Mouse (Mus musculus) hematopoietic stem cell, adult 5-6 weeks (primary cell): ENCODE results near the gene Sipa1l3. TPM values are rescaled to one million over a fixed set of nuclear protein-coding genes. Genes with fewer than 3 reads are reported as not detected.

ENCODE experiments used
- ATAC-seq, 2 experiments: fragments of 125-278 bp in 1 of 2; replicated peaks in 1 of 2; 2 replicates each; pipeline ENCODE4 v1.8.0; 2016 to 2017; ENCODE audit warnings: inconsistent platforms in 2 of 2, mild to moderate bottlenecking in 2 of 2, moderate number of reproducible peaks in 2 of 2, low read depth in 1 of 2, moderate TSS enrichment in 1 of 2; ENCODE audit not compliant: low FRiP score in 2 of 2, poor library complexity in 2 of 2, severe bottlenecking in 2 of 2, insufficient read depth in 1 of 2, low TSS enrichment in 1 of 2
- total RNA-seq: library from RNA; stranded (forward); fragments of 172-1452, 232-1000 nt; gene quantifications from 2 replicates; pipeline ENCODE4 v1.2.3, GENCODE M21; 2017

The Sipa1l3 gene
- total RNA-seq, 1 experiment from 2014 or later: 15.5 TPM

DNA sequence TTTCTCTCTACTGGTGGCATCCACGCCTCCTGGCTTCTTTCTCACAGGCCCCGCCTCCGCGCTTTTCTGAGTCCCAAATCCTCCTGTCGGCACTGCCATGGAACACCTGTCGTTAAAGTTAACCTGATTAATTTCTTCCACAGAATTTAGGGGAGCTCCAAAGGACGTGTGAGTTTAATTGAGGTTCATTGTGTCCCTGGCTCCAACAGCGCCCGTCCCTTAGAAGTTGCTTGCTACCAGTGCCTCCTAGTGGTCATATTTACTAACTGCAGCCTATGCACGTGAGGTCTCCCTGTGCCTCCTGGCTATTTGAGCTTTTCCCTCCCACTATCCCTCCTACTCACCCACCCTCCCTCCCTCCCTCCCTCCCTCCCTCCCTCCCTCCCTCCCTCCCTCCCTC is 221.4 kb downstream of the Sipa1l3 start:
- peak; percentile 68 to 72; a peak in 3 of 4 replicates for ATAC-seq

DNA sequence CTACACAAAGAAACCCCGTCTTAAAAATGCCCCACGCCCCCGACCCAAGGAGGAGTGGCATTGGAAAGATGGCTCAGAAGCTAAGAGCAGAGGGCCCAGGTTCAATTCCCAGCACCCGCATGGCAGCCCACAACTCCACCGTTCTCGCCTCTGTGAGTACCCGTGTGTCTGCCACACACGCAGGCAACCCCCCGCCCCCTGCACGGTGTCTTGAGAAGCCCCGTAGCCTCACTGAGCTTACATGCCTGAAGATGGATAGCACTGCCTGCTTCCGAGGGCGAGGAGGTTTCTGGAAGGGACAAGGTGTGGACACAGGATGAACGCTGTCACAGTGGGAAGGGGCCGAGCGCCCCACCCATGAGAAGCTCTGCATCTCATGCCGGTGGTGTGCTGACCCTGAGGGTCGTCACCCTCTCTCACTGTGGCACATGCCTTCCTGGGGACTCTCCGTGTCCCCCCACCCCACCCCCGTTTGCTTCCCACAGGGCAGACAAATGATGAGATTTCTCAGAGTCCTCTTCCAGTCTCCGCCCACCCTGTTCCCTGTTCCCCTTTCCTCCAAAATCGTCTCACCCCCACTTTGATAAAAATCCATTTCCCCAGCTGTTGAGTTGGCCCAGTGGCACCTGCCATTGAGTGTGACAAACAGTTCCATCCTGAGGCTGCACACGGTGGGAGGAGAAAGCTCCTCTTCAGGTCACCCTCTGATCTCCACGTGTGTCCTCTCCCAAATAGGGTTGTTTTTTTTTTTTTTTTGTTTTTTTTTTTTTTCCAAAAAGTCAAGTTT is 222.4 kb downstream of the Sipa1l3 start:
- ATAC-seq: no peak

DNA sequence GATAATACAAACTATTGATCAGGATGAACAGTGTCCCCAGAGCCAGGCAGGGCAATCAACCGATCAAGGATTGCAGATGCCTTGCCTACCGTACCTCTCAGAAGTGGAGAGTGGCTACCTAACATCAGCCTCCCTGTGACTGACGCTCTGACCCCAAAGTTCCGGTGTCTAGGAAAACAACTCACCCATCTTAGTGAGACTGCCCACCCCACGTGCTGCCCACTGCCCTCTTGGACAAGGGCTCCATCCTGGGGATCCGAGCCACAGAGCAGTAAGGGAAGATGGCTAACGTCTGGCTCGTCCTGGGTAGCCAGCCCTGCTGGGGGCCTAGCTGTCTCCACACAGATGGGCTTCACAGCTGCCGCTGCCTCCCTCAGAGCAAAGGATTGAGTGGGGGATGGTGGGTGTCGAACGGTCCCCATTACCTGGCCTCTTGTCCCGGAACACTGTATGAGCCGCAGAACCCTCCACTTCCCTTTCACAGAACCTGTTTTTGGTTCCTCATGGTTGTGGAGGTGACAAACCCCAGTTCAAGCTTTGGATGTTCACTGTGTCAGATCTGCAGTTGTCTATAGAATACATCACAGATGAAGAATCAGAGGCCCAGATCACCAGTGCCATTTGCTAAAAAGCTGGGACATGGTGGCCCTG is 224.2 kb downstream of the Sipa1l3 start:
- ATAC-seq: peak; percentile 23 to 31; a peak in 2 of 4 replicates

DNA sequence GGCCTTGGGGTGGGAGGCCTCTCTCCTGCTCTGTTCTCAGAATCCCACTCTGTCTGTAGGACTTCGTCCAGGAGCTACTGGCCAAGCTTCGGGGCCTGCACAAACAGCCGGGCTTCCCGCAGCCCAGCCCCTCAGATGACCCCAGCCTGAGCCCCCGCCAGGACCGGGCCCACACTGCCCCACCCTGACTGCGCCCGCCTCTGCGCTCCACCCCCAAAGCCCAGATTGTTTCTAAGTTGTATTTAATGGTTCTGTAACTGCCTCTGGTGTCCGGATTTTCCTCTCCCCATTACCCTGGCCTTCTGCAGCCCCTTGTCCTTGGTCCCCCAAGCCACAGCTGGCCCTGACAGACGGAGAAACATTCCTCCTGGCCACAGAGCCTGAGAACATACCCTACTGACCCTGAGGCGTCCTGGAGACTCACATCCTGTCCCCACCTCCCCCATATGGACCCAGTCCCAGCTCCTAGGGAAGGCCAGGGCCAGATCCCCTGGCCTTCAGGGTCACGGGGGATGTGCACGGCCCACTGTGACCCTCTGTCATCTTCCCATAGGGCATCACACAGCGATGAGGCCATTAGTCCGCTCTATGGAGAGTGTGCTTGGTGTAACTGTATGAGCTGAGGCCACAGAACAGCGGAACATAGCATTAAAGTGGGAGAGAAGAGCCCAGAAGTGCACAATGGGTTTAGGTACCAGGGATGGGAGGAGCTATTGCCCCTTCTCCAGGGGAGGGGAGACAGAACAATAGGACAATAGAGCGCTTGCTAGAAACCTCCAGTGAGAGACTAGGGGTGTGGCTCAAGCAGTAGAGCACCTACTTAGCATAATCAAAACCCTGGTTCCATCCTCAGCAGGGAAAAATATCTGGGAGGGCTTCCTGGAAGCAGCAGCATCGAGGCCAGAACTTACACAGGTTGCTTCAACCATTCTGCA is 225.0 kb downstream of the Sipa1l3 start:
- no peak for ATAC-seq

DNA sequence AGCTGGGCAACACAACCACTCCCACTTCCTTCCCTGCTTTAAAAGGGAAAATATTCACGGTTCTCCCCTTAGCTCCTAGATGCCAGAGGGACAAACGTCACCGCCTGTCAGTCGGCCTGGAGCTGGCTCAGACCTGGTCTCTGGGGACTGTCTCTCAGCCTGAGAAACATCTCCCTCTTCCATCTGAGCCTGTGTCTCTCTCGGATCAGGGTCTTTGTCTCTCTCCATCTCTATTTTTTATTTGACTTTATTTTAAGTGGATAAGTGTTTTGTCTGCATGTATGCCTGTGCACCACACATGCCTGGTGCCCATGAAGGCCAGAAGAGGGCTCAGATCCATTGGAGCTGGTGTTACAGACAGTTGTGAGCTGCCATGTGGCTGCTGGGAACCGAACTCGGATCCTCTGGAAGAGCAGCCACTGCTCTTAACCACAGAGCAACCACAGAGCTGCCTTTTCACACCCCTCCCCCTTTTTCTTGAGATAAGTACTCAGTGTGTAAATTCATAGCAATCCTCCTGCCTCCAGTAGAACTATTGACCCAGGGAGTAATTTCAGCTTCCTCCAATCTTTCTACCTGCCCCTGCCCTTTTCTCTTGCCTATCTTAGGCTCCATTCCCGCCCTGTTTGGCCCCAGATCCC is 225.9 kb downstream of the Sipa1l3 start:
- no peak for ATAC-seq

DNA sequence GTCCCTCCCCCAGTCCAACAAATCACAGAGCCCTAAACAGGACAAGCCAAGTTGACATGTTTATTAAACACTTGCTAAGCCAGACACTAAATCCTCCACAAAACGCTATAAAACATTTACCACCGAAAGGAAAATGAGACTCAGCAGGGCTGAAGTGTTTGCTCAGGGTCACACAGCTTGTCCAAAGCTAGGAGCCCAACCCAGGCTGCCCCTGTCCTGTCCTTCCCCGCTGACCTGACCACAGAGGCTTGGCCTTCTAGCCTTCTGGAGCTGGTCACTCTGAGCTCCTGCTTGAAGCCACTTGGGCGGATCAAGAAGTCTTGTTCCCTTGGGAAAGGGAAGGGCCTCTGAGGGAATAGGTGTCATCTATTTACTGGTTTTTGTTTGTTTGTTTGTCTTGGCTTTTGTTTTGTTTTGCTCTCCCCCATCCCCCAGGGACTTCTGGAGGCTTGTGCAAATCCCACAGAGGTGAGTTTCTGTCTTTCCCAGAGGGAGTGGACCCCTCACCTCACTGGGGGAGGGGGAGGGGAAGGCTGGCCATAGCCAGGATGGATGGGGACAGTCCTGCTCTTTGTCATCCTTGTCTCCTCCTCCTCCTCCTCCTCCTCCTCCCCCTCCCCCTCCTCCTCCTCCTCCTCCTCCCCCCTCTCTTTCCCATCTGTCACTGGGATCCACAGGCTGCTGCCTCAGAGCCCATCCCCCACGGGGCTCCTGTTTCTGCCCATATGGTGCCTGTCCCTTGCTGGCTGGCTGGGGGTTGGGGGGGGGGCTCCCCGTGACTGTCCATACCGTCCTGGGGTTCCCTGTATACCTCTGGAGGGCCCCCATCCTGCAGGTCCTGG is 226.6 kb downstream of the Sipa1l3 start:
- no peak for ATAC-seq

DNA sequence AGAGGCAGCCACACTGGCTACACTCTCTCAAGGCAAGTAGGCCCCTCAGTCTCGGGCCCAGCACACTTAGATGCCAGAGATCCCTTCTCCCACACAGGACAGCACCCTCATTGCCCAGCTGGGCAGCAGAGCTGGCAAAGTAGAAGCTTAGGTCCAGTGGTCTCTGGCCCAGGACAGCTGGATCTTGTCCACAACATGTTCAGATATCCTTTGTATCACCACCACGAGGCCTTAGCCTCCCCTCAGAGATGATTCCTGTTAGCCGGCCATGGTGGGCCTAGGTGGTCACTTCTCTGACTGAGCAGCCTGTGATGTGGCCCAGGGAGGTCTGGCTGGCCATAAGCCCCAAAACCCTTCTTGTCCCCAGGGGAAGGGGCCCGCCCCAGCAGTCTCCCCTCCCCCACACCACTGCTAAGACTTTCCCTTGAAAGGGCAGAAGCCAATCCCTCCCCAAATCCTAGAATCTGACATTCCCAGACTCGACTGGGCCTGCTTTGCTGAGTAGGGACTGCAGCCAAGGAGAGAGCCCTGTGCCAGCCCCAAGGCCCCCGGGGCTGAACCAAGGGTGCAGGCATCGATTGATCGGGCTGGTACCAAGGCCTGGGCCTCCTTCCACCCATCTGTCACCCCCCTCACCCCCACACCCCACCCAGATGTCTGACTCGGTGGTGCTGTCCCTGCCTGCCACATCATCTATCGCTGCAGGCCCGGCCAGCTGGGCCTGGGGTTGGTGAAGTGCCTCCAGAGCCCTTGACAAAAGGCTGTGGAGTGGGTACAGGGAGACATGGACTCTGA is 227.6 kb downstream of the Sipa1l3 start:
- no peak for ATAC-seq

DNA sequence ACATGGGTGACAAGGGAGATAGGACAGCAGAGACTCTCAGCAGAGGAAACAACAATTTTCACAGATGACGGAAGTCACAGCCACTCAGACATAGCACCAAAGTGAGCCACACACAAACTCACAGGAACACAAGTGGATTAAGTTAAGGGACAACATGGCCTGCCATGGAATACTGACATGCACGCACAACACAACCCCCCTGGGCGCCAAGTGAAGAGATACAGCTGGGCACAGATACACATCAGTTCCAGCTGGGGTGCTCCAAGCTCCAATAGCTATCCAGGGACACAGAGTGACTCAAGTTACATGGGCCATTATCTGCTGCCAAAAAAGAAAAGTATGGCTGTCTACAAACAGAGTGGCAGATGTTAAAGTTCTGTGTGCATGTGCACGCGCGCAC is 228.6 kb downstream of the Sipa1l3 start:
- ATAC-seq: no peak

DNA sequence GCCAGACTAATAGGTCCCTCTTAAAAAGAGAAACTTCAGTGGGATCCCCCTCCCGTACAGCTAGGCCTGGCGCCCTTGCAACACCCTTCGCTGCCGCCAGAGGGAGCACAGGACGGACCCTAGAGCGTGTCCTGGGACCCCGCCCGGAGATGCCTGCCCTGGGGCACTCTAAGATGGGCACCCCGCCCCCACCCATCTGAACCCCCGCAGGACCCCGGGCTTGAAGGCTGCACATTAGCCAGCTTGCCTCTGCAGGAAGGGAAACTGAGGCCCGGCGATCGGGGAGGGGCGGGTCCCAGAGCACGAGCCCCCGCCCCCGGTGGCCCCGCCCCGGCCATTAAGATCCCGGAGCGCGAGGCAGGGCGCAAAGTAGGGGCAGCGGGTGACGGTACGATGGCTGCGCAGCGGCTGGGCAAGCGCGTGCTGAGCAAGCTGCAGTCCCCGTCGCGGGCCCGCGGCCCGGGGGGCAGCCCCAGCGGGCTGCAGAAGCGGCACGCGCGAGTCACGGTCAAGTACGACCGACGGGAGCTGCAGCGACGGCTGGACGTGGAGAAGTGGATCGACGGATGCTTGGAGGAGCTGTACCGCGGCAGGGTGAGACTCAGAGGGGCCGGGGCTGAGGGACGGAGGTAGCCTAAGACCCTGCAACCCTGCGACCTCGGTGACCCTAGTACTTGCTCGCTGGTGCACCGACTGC is 229.4 kb downstream of the Sipa1l3 start, which contains the start of gene Ppp1r14a:
Gene Ppp1r14a (plus strand): TSS at position 367 of the 697 bp plus-strand sequence.
- ATAC-seq: peak; percentile 57 to 76; a peak in 2 of 4 replicates

DNA sequence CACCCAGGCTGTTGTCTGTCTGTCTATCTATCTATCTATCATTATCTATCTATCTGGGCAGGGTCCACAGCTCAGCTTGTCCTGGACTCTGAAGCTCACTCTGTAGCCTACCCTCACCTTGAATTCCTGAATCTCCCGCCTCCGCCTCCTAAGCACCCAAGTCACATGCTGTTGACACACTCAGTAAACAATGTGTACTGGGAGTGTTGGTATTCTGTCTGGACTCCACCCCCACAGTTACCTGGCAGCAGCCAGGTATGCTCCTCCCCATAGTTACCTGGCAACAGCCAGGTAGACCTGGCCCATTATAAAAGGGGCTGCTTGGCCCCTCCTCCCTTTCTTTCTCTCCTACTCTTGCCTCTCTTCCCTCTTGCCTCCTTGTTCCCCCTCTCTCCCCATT is 230.4 kb downstream of the Sipa1l3 start:
- no peak for ATAC-seq

DNA sequence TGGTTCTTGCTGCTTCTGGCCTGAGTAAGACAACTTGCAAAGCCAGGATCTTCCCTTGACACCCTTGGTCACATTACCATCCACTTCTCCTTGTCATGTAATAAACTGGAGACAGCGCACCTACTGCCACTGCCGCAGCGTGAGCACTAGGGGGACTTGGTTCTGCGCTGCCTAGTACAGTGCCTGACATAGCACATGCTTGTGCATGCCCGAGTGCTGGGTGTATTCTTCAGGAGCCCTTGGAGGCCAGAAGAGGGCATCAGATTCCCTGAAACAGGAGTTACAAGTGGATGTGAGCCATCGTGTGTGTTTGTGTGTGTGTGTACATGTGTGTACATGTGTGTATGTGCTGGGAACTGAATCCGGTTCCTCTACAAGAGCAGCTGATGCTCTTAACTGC is 231.0 kb downstream of the Sipa1l3 start:
- no peak; a peak in 1 of 4 replicates for ATAC-seq

DNA sequence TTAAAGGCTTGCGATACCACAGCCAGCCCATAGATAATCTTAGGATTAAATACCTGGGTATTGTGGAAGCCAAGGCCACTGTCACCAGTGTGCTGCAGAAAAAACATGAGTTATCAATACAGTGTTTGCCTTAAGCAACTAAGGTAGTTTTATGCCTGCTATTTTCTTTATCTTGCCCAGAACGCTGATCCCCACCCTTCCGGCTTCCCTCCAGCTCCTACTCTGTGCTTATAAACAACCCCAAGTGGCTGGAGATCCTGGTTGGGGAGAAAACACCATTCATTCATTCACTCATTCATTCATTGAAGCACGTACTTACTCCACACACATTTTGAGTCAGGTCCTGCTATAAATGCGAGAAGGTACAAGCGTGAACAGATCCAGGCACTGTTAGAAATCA is 233.9 kb downstream of the Sipa1l3 start:
- ATAC-seq: no peak

DNA sequence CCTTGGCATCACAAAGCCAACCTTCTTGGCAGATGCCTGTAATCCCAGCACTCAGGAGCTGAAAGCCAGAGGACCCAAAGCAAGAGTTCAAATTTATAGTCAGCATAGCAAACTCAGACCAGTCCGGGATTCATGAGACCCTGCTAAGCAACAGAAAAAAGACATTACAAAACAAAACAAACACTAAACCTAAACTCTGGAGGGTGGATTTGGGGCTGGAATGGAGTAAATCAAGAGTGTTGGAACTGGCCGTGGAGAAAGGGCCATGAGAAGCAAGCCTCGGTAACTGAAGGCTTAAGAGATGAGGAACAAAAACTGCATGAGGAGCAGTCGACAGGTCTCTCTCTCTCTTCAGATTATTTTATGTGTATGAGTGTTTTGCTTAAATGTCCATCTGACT is 234.6 kb downstream of the Sipa1l3 start:
- no peak for ATAC-seq

DNA sequence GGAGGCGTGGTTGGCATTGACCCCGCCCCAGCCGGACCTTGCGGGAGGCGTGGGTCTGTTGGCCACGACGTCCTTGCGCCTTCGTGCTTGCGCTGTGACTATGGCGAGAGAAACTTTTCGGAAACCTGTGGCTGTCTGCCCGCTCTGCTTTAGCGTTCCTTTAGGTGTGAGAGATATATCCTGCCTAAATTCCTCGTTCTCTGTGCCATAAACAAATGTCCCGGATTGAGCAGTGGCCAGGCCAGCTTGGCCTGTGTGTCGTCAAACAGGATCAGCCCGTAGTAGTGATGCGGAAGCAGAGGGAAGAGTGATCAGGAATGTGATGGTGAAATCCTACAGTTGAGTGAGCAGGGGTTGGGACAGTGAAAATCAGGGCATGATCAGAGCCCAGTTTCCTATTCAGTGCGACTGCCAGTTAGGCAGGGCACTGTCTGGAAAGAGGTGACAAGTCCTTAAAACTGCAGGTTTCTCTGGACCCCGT is 236.3 kb downstream of the Sipa1l3 start:
- peak in 1 of 2 experiments; percentile 57; a peak in 2 of 4 replicates for ATAC-seq
